Mouse (Mus musculus) bone marrow, adult 2 months (tissue): ENCODE measurements at regions not wholly inside any gene's neighbourhood (a gene's known extent, or its start where the extent isn't known, plus 50 kb on each side); places are given as distances from the start of the nearest gene placed in this dataset.

ENCODE experiments used
- H3K27ac ChIP-seq: fragments of 200-500 bp; 2 replicates; pipeline ENCODE4 v1.5.1; 2012; ENCODE audit warnings: low read depth, mild to moderate bottlenecking, control low read depth, inconsistent platforms, low read length; ENCODE audit not compliant: control insufficient read depth, poor library complexity, insufficient read depth
- H3K4me1 ChIP-seq: fragments of 200-500 bp; 2 replicates; pipeline ENCODE4 v1.6.1; 2011; ENCODE audit warnings: low read length; ENCODE audit not compliant: control insufficient read depth, insufficient read depth
- H3K4me3 ChIP-seq: fragments of 200-500 bp; replicated peaks from 2 replicates; pipeline ENCODE3; 2011; ENCODE audit warnings: mild to moderate bottlenecking, low read depth, low read length, control low read depth; ENCODE audit not compliant: control insufficient read depth
- CTCF ChIP-seq: fragments of 200-500 bp; IDR thresholded peaks from 2 replicates; pipeline ENCODE4 v1.5.1; 2011; ENCODE audit warnings: low read length, control low read depth; ENCODE audit not compliant: control insufficient read depth, insufficient read depth
- POLR2A ChIP-seq: fragments of 200-500 bp; IDR thresholded peaks from 2 replicates; pipeline ENCODE4 v1.6.1; 2011; ENCODE audit warnings: low read depth, mild to moderate bottlenecking, control low read depth, low read length, borderline replicate concordance; ENCODE audit not compliant: control insufficient read depth
- WGBS: fragments of 180-500 bp; shearing (Covaris S2); methylation state at CpG from one replicate; pipeline ENCODE4 v1.1.7; 2018; 5-methylcytosine and 5-hydroxymethylcytosine counted together

DNA sequence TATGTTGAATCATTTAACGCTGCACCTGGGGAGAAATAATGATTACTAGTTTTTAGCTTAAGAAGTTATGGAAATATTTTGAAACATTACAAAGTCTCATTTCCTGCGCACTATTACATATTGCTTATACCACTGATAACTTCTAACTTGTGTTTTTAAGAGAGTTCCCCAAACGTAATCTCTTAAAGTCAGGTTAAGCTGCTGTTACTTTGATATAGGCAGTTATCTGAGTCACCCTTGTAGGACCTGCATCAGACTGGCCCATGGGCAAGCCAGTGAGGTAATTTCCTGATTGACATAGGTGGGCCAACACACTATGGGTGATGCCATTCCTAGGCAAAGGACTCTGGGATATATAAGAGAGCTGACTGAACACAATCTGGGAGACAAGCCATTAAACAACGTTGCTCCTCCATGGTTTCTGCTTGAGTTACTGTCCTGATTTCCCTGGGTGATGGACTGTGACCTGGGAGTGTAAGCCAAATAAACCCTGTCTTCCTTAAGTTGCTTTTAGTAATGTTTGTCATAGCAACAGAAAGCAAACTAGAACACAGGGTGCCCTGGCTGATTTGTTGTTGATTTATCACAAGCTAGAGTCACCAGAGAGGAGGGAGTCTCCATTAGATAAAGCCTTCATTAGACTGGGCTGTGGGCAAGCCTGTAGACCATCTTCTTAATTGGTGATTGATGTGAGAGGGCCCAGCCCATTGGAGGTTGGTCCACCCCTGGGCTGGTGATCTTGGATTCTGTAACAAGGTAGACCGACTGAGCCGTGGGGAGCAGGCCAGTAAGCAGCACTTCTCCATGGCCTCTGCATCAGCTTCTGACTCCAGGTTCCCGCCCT lies 139.3 kb upstream of the Gm17728 start:
- Histone ChIP-seq H3K4me3 (no peak overlapping the region), H3K4me1 (no peaks in the 10 kb centered on the region), H3K27ac (no peak overlapping the region)
- TF ChIP-seq CTCF (no peak), POLR2A (no peak)
- WGBS, result 77% methylated on average over 7 of the region's 7 CpGs

DNA sequence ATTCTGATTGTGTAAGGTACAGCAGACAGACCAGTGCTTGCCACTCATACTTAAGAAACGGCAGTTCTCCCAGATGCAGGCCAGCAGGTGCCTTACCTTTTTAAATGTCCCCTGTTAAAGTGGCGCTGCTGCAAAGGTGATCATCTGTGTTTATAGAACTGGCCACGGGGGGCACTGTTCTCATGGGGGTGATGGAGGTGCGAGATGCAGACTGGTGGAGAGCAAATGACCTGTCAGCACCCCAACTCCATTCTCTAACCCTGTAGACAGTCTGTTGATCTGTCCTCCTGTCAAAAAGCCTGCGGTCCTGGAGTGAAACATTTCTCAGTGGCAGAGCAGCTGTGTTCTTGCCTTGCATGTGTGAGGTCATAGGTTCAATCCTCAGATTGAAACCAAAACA lies 135.4 kb upstream of the Gm17728 start:
- Histone ChIP-seq H3K4me1 (no peaks in the 10 kb centered on the region), H3K27ac (no peak overlapping the region), H3K4me3 (no peak overlapping the region)
- 57% methylated on average over 5 of the region's 5 CpGs for WGBS
- TF ChIP-seq POLR2A, result no peak
- TF ChIP-seq CTCF, result no peak

DNA sequence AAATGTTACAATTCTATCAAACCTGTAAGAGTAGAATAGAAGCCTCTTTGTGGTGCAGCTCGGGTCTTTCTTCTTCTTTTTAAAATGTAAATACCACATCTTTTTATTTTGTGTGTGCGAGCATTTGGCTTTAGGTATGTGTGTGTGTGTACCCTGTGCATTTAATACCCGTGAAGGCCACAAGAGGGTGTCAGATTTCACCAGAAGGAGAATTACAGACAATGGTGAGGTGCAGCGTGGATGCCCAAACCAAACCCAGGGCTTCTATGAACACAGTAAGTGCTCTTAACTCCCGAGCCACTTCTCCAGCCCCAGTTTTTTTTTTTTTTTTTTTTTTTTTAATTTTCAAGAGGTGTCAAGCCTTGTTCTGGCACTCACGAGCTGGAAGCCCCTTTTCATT lies 135.0 kb upstream of the Gm17728 start:
- H3K4me1 ChIP-seq, result no peaks in the 10 kb centered on the region
- no peak overlapping the region for H3K27ac ChIP-seq
- TF ChIP-seq POLR2A (no peak), CTCF (no peak)
- no peak overlapping the region for H3K4me3 ChIP-seq
- WGBS, result 69% methylated on average over 6 of the region's 6 CpGs

DNA sequence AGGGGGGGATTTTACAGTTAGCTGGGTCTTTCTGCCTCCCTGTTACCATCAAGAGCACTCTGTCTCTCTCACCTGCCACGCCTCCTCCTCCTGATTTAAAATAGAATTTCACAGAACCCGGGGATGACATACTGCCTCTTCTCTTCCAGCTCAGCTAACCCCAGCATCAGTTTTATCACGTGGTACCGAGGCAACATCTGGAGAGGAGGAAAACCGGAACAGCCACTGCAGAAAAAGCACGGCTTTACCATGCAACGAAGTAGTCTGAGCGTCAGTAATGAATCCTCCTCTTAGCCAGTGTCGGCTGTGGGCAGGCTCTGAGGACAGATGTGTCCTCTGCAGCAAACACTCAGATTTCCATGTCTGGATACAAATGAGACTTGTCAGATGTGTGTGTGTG lies 134.2 kb upstream of the Gm17728 start:
- Histone ChIP-seq H3K4me1 (no peaks in the 10 kb centered on the region), H3K4me3 (no peak overlapping the region), H3K27ac (no peak overlapping the region)
- TF ChIP-seq CTCF (no peak), POLR2A (no peak)
- WGBS, result 70% methylated on average over 9 of the region's 9 CpGs

DNA sequence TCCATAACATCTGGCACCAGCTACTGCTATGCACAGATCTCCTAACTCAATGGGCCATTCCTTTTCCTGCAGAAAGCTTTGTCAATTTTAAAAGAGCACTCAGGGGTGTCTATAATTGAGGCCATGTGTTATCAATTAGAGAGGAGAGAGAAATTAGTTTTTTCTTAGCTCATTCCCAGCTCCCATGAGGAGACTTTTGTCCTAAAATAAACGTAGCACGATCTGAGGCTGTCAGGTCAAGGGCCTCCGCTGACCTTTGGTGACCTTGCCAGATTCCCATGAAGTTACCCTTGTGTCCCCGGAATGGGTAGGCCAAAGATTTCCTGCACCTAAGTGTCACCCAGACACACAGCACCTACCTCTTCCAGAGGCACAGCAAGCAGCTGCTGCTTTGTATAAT lies 130.3 kb upstream of the Gm17728 start:
- Histone ChIP-seq H3K4me3 (no peak overlapping the region), H3K27ac (no peak overlapping the region), H3K4me1 (no peaks in the 10 kb centered on the region)
- 67% methylated on average over 4 of the region's 4 CpGs for WGBS
- TF ChIP-seq CTCF, result no peak
- TF ChIP-seq POLR2A, result no peak

DNA sequence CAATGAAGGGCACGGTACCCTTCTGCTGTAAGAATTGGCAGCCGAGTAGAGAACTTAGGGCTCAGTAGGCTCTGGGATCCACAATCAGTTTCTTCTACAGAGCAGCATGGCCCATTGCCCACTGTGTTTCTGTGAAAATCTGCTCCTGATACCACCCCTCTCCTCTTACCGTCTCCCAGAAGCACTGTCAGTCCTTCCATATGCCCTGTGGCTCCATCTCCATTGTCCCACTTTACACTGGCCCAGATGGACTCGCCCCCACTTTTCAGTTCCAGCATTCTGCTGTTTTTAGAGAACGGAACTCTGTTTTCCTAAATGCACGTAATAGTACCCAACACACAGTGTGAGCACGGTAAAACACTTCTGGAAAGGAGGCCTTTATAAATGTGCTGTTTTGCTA lies 129.6 kb upstream of the Gm17728 start:
- TF ChIP-seq POLR2A (no peak), CTCF (no peak)
- 84% methylated on average over 7 of the region's 7 CpGs for WGBS
- Histone ChIP-seq H3K4me3 (no peak overlapping the region), H3K4me1 (no peaks in the 10 kb centered on the region), H3K27ac (no peak overlapping the region)

DNA sequence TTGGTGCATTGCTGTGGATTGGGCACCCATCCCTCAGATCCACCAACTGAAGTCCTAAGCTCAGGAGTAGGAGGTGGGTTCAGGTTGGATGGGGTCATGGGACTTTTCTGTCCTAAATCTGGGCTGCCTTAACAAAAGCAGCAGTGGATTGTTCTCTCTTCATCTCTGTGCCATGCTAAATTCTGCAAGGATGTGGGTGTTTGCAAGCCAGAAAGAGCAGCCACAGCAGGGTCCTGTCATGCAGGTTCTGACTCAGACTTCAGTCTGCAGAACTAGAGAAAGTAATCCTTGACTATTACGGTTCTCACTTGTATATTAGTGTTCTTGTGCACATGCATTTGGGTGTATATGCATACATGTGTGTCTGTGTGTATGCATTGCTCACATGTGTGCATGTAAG lies 125.5 kb upstream of the Gm17728 start:
- H3K27ac ChIP-seq, result no peak overlapping the region
- TF ChIP-seq CTCF (no peak), POLR2A (no peak)
- H3K4me3 ChIP-seq, result no peak overlapping the region
- H3K4me1 ChIP-seq, result no peaks in the 10 kb centered on the region
- WGBS, result 76% methylated on average over 1 of the region's 1 CpGs

DNA sequence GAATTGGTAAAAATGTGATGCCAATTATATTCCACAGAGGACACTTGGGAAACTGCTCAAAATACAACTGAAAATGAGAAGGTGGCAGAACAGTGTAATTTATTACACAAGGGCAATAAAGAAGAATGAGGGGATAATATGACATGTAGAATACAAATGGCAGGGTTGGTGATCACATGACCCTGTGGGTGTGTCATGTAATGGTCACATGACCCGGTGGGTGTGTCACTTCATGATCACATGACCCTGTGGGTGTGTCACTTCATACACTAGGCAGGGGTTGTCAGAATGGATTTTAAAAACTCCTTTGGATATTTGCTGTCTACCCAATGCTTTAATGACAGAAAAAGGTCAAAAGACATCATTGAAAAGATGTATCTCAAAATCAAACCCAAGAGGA lies 123.6 kb upstream of the Gm17728 start:
- H3K27ac ChIP-seq, result no peak overlapping the region
- no peak for TF ChIP-seq POLR2A
- WGBS, result 73% methylated on average over 1 of the region's 1 CpGs
- H3K4me3 ChIP-seq, result no peak overlapping the region
- no peaks in the 10 kb centered on the region for H3K4me1 ChIP-seq

DNA sequence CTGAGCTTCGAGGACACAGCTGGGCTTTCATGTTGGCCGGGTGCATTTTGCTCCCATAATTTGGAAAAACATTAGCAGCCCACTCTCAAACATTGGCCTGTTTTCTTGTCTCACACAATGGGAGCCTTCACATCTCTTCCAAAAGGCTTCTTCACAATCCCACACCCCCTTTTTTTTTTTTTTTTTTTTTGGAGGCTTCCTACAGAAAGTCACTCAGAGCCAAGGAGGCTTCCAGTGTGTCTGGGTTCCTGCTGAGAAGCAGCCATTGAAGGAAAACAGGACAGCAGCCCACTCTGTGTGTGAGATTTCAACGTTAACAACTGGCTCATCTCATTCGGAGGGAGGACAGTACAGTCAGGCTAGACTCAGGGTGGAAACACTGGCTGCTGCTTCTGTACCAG lies 120.8 kb upstream of the Gm17728 start:
- TF ChIP-seq POLR2A (no peak), CTCF (no peak)
- Histone ChIP-seq H3K4me3 (no peak overlapping the region), H3K4me1 (no peaks in the 10 kb centered on the region), H3K27ac (no peak overlapping the region)
- 59% methylated on average over 4 of the region's 4 CpGs for WGBS
